Mouse (Mus musculus): ENCODE measurements at regions not wholly inside any gene's neighbourhood (a gene's known extent, or its start where the extent isn't known, plus 50 kb on each side); places are given as distances from the start of the nearest gene placed in this dataset.

DNA sequence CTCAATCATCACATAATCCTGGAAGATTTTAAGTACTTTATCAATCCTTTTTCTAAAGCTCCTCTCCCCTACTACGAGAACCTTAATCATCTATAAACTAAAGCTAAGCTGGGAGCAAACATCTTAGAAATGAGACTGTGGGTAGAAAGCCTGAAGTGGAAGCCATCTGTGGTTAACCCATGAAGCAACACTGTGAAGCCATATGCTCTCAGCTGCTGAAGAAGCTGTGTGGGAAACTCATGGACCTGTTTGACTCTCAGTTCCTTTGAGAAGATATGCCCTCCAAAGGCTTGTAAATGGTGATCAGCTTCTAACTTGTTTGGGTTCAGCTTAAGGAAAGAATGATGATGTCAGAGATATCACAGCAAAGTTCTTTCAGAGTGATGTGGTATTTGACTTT, 372.2 kb upstream of the Mmadhc start:
- no peak overlapping the region for H3K4me3 ChIP-seq (replicated peaks; ENCODE audit: low read length)
- no peaks in the 10 kb centered on the region for H3K27me3 ChIP-seq (ENCODE audit: control insufficient read depth, insufficient read depth, low read length)
- no peak for DNase-seq (ENCODE audit: low spot score)
- no peaks in the 10 kb centered on the region for H3K4me1 ChIP-seq (replicated peaks; ENCODE audit: control insufficient read depth, insufficient read depth, low read length)
- no peaks in the 10 kb centered on the region for H3K9me3 ChIP-seq (ENCODE audit: control insufficient read depth, low read length)
- no peak overlapping the region for H3K27ac ChIP-seq
- WGBS, result 90% methylated on average over 1 of the region's 1 CpGs
- H3K4me2 ChIP-seq (replicated peaks), result no peak overlapping the region
- H3K9ac ChIP-seq, result no peak overlapping the region
- no peak for ATAC-seq (ENCODE audit: low FRiP score)
- no peaks in the 10 kb centered on the region for H3K36me3 ChIP-seq (replicated peaks; ENCODE audit: control insufficient read depth, insufficient read depth)

- WGBS, result 65% methylated on average over 3 of the region's 3 CpGs
- no peak overlapping the region for H3K9ac ChIP-seq
- no peaks in the 10 kb centered on the region for H3K36me3 ChIP-seq (replicated peaks; ENCODE audit: control insufficient read depth, insufficient read depth)
- no peaks in the 10 kb centered on the region for H3K9me3 ChIP-seq (ENCODE audit: control insufficient read depth, low read length)
- H3K27ac ChIP-seq, result no peak overlapping the region
- DNase-seq (ENCODE audit: low spot score) (no peak), ATAC-seq (ENCODE audit: low FRiP score) (no peak)
- H3K4me2 ChIP-seq (replicated peaks), result no peak overlapping the region
- no peak overlapping the region for H3K4me3 ChIP-seq (replicated peaks; ENCODE audit: low read length)
- no peaks in the 10 kb centered on the region for H3K27me3 ChIP-seq (ENCODE audit: control insufficient read depth, insufficient read depth, low read length)
- no peaks in the 10 kb centered on the region for H3K4me1 ChIP-seq (replicated peaks; ENCODE audit: control insufficient read depth, insufficient read depth, low read length)
These were observed 370.6 kb upstream of the Mmadhc start for GRCm38 (mm10) chr2:50667180-50667579.

GRCm38 (mm10) chr2:50662504-50662903, 365.9 kb upstream of the Mmadhc start:
- H3K4me2 ChIP-seq (replicated peaks), result no peak overlapping the region
- DNase-seq (ENCODE audit: low spot score) (no peak), ATAC-seq (ENCODE audit: low FRiP score) (no peak)
- 100% methylated on average over 1 of the region's 1 CpGs for WGBS
- no peaks in the 10 kb centered on the region for H3K27me3 ChIP-seq (ENCODE audit: control insufficient read depth, insufficient read depth, low read length)
- no peak overlapping the region for H3K27ac ChIP-seq
- H3K9ac ChIP-seq, result no peak overlapping the region
- H3K36me3 ChIP-seq (replicated peaks; ENCODE audit: control insufficient read depth, insufficient read depth), result no peaks in the 10 kb centered on the region
- H3K9me3 ChIP-seq (ENCODE audit: control insufficient read depth, low read length), result no peaks in the 10 kb centered on the region
- no peaks in the 10 kb centered on the region for H3K4me1 ChIP-seq (replicated peaks; ENCODE audit: control insufficient read depth, insufficient read depth, low read length)
- H3K4me3 ChIP-seq (replicated peaks; ENCODE audit: low read length), result no peak overlapping the region

DNA sequence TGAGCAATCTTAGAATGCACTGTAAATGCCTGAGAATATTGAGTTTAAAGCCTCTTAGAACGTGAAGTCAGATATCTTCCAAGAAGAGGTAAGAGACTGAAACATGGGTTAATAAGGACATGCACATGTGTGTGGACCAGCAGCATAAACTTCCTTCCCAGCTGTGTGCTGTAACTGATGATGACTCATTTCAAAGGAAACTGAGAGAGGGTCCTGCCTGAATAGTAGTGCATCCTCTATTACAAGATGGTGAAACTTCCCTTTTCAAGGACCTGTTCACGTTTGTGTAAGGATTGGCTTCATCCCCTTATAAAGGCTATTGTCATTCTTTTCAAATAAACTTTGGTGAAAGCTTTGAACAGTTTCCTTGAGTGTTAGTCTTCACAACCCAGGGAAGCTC, 363.4 kb upstream of the Mmadhc start:
- no peaks in the 10 kb centered on the region for H3K4me1 ChIP-seq (replicated peaks; ENCODE audit: control insufficient read depth, insufficient read depth, low read length)
- H3K4me3 ChIP-seq (replicated peaks; ENCODE audit: low read length), result no peak overlapping the region
- no peaks in the 10 kb centered on the region for H3K27me3 ChIP-seq (ENCODE audit: control insufficient read depth, insufficient read depth, low read length)
- H3K36me3 ChIP-seq (replicated peaks; ENCODE audit: control insufficient read depth, insufficient read depth), result no peaks in the 10 kb centered on the region
- DNase-seq (ENCODE audit: low spot score) (no peak), ATAC-seq (ENCODE audit: low FRiP score) (no peak)
- 69% methylated on average over 2 of the region's 2 CpGs for WGBS
- H3K9me3 ChIP-seq (ENCODE audit: control insufficient read depth, low read length), result no peaks in the 10 kb centered on the region
- H3K9ac ChIP-seq, result no peak overlapping the region
- H3K4me2 ChIP-seq (replicated peaks), result no peak overlapping the region
- no peak overlapping the region for H3K27ac ChIP-seq

- Histone ChIP-seq H3K9ac (no peak overlapping the region), H3K4me1 (replicated peaks; ENCODE audit: control insufficient read depth, insufficient read depth, low read length) (no peaks in the 10 kb centered on the region), H3K9me3 (ENCODE audit: control insufficient read depth, low read length) (no peaks in the 10 kb centered on the region), H3K27ac (no peak overlapping the region), H3K27me3 (ENCODE audit: control insufficient read depth, insufficient read depth, low read length) (no peaks in the 10 kb centered on the region), H3K4me2 (replicated peaks) (no peak overlapping the region), H3K4me3 (replicated peaks; ENCODE audit: low read length) (no peak overlapping the region), H3K36me3 (replicated peaks; ENCODE audit: control insufficient read depth, insufficient read depth) (no peaks in the 10 kb centered on the region)
- no peak for ATAC-seq (ENCODE audit: low FRiP score)
- DNase-seq (ENCODE audit: low spot score), result no peak
- WGBS, result 81% methylated on average over 7 of the region's 7 CpGs
These were observed 361.2 kb upstream of the Mmadhc start for GRCm38 (mm10) chr2:50657826-50658225.

DNA sequence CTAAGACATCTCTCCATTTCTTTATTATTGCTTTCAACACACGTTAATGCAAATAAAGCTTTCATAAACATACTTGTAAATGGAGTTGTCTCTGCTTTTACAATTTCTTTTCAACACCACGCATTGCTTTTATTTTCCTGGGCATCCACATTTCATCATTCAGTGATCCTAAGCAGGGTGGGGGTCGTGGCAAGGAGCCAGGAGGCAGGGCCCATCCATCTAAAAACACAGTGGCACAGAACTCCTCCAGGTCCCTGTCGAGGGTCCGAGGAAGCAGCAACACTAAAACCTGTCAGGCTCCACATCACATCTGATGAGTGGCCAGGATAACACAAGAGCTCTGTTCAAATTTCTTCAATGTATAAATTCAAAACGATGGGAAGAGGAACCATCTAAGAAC, 359.8 kb upstream of the Mmadhc start:
- Histone ChIP-seq H3K9me3 (ENCODE audit: control insufficient read depth, low read length) (no peaks in the 10 kb centered on the region), H3K27me3 (ENCODE audit: control insufficient read depth, insufficient read depth, low read length) (no peaks in the 10 kb centered on the region), H3K36me3 (replicated peaks; ENCODE audit: control insufficient read depth, insufficient read depth) (no peaks in the 10 kb centered on the region), H3K27ac (no peak overlapping the region), H3K9ac (no peak overlapping the region), H3K4me1 (replicated peaks; ENCODE audit: control insufficient read depth, insufficient read depth, low read length) (no peaks in the 10 kb centered on the region), H3K4me2 (replicated peaks) (no peak overlapping the region), H3K4me3 (replicated peaks; ENCODE audit: low read length) (no peak overlapping the region)
- no peak for DNase-seq (ENCODE audit: low spot score)
- ATAC-seq (ENCODE audit: low FRiP score), result no peak
- 80% methylated on average over 6 of the region's 6 CpGs for WGBS

DNA sequence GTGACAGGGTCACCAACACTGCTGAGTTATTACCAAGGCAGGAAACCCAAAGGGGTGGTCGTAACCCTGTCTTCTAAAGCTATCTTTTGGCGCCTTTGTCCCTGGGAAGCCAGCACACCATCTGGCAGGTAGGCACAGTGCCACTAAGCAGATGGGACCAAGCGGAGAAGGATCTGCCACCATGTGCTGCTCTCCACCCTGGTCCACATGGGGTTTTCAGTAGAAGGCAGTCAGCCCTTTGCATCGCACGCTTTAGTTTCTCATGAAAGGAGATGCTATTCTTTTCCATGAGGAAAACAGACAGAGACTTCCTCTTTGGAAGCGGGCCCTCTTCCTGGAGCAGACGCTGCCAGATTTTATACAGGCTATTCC, 358.3 kb upstream of the Mmadhc start:
- Histone ChIP-seq H3K9me3 (ENCODE audit: control insufficient read depth, low read length) (no peaks in the 10 kb centered on the region), H3K4me3 (replicated peaks; ENCODE audit: low read length) (no peak overlapping the region), H3K27me3 (ENCODE audit: control insufficient read depth, insufficient read depth, low read length) (no peaks in the 10 kb centered on the region), H3K27ac (no peak overlapping the region), H3K9ac (no peak overlapping the region), H3K4me2 (replicated peaks) (no peak overlapping the region), H3K4me1 (replicated peaks; ENCODE audit: control insufficient read depth, insufficient read depth, low read length) (no peaks in the 10 kb centered on the region), H3K36me3 (replicated peaks; ENCODE audit: control insufficient read depth, insufficient read depth) (no peaks in the 10 kb centered on the region)
- DNase-seq (ENCODE audit: low spot score) (peak; percentile 66), ATAC-seq (ENCODE audit: low FRiP score) (peak; percentile 77; the same call in 1 of the 2 replicates)
- WGBS, result 57% methylated on average over 7 of the region's 7 CpGs

- ATAC-seq (ENCODE audit: low FRiP score) (no peak; the same call in 1 of the 2 replicates), DNase-seq (ENCODE audit: low spot score) (no peak)
- Histone ChIP-seq H3K36me3 (replicated peaks; ENCODE audit: control insufficient read depth, insufficient read depth) (no peaks in the 10 kb centered on the region), H3K9me3 (ENCODE audit: control insufficient read depth, low read length) (no peaks in the 10 kb centered on the region), H3K4me1 (replicated peaks; ENCODE audit: control insufficient read depth, insufficient read depth, low read length) (no peaks in the 10 kb centered on the region), H3K27me3 (ENCODE audit: control insufficient read depth, insufficient read depth, low read length) (no peaks in the 10 kb centered on the region), H3K4me2 (replicated peaks) (no peak overlapping the region), H3K4me3 (replicated peaks; ENCODE audit: low read length) (no peak overlapping the region), H3K9ac (no peak overlapping the region), H3K27ac (no peak overlapping the region)
- 66% methylated on average over 8 of the region's 8 CpGs for WGBS
These were observed 357.8 kb upstream of the Mmadhc start for GRCm38 (mm10) chr2:50654221-50654952.

DNA sequence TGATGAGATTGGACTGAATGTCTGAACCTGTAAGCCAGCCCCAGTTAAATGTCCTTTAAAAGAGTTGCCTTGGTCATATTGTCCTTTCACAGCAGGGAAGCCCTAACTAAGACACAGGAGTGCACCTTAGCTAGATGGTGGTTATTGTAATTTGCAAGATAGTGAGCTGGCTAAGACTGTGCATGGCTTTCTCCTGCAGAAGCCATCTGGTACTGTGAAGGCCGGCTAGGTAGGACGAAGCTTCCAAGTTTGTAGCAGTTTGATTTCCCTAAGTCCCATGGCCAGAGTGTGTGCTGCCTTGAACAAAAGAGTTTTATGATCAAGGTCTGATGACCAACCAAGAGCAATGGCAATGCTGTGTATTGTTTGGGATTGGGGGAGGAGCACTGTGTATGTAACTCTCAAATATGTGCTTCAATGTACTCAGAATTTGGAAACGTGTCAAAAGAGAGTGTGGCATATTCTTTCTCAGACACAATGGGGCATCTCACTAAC, 356.6 kb upstream of the Mmadhc start:
- no peak overlapping the region for H3K9ac ChIP-seq
- 92% methylated on average over 3 of the region's 3 CpGs for WGBS
- no peak overlapping the region for H3K4me2 ChIP-seq (replicated peaks)
- no peaks in the 10 kb centered on the region for H3K36me3 ChIP-seq (replicated peaks; ENCODE audit: control insufficient read depth, insufficient read depth)
- no peaks in the 10 kb centered on the region for H3K27me3 ChIP-seq (ENCODE audit: control insufficient read depth, insufficient read depth, low read length)
- no peaks in the 10 kb centered on the region for H3K4me1 ChIP-seq (replicated peaks; ENCODE audit: control insufficient read depth, insufficient read depth, low read length)
- H3K27ac ChIP-seq, result no peak overlapping the region
- H3K9me3 ChIP-seq (ENCODE audit: control insufficient read depth, low read length), result no peaks in the 10 kb centered on the region
- ATAC-seq (ENCODE audit: low FRiP score) (no peak), DNase-seq (ENCODE audit: low spot score) (no peak)
- no peak overlapping the region for H3K4me3 ChIP-seq (replicated peaks; ENCODE audit: low read length)

DNA sequence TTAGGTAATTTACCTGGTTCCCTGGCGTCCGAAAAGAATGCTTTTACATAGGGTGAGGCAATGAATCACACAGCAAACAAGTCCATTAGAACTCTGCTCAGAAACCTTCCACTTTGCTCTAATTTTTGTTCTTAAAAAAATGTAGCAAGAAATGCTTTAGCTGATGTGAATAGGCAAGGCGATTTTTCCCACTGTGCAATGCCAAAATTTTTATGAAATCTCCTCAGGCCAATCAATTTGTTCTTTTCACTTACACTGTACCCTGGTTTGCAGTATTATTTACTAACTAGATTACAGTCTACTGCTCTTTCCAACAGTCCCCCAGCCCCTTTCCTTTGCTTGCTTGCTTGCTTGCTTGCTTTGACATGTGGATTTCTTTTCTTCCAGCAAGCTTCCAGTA, 353.1 kb upstream of the Mmadhc start:
- ATAC-seq (ENCODE audit: low FRiP score) (no peak), DNase-seq (ENCODE audit: low spot score) (no peak)
- H3K36me3 ChIP-seq (replicated peaks; ENCODE audit: control insufficient read depth, insufficient read depth), result no peaks in the 10 kb centered on the region
- 83% methylated on average over 3 of the region's 3 CpGs for WGBS
- H3K9ac ChIP-seq, result no peak overlapping the region
- H3K27ac ChIP-seq, result no peak overlapping the region
- H3K4me1 ChIP-seq (replicated peaks; ENCODE audit: control insufficient read depth, insufficient read depth, low read length), result no peaks in the 10 kb centered on the region
- H3K4me3 ChIP-seq (replicated peaks; ENCODE audit: low read length), result no peak overlapping the region
- no peaks in the 10 kb centered on the region for H3K9me3 ChIP-seq (ENCODE audit: control insufficient read depth, low read length)
- H3K4me2 ChIP-seq (replicated peaks), result no peak overlapping the region
- H3K27me3 ChIP-seq (ENCODE audit: control insufficient read depth, insufficient read depth, low read length), result no peaks in the 10 kb centered on the region
